Mouse (Mus musculus) kidney, adult 2 months (tissue): Measurements from ENCODE around the gene Xpr1.

Experiments
- CTCF ChIP-seq: fragments of 200-500 bp; conservative IDR thresholded peaks from 2 replicates; pipeline ENCODE4 v1.5.1; 2011; ENCODE audit warnings: low read depth, mild to moderate bottlenecking, control low read depth, low read length, moderate library complexity, mixed read lengths; ENCODE audit not compliant: insufficient read depth, insufficient read length
- POLR2A ChIP-seq: fragments of 200-500 bp; IDR thresholded peaks from one replicate; pipeline ENCODE4 v1.6.1; 2011; ENCODE audit warnings: low read depth, low read length, control low read depth

GRCm38 (mm10) chr1:155447277-155447676 lies 30.1 kb upstream of the Xpr1 start:
- TF ChIP-seq CTCF = no peak
- TF ChIP-seq POLR2A = no peak
